Mouse (Mus musculus) erythroid progenitor cell, adult 5-6 weeks (primary cell): ENCODE results near the gene Lig3. TPM values are rescaled to one million over a fixed set of nuclear protein-coding genes. Genes with fewer than 3 reads are reported as not detected.

Source experiments
- total RNA-seq, 2 experiments: library from RNA; stranded (forward) in 1 of 2; stranded (reverse) in 1 of 2; fragments of 150-400 nt in 1 of 2; fragments of 186-747, 209-891 nt in 1 of 2; gene quantifications; 2 replicates each; pipeline versions ENCODE4 v1.2.3 to v1.2.4; 2015 to 2017; ENCODE audit warnings: low replicate concordance in 2 of 2

The Lig3 gene
- total RNA-seq, 2 experiments from 2014 or later, result 1.4 to 2.1 TPM

Other genes starting within 250 kb of the Lig3 start
- not detected in 2 replicates for gene Cct6b, start 16.8 kb upstream of the Lig3 start, total RNA-seq (2015; ENCODE audit: low replicate concordance)
- not detected in 2 replicates for gene Cct6b, start 16.8 kb upstream of the Lig3 start, total RNA-seq (2017; ENCODE audit: low replicate concordance)
- 18.4 and 22.3 TPM in 2 replicates for gene Zfp830, start 16.8 kb upstream of the Lig3 start, total RNA-seq (2015; ENCODE audit: low replicate concordance)
- 21.9 and 31.1 TPM in 2 replicates for gene Zfp830, start 16.8 kb upstream of the Lig3 start, total RNA-seq (2017; ENCODE audit: low replicate concordance)
- gene Rffl, start 90.1 kb downstream of the Lig3 start, total RNA-seq (2015; ENCODE audit: low replicate concordance), result 57.4 and 59.5 TPM in 2 replicates
- gene Rffl, start 90.1 kb downstream of the Lig3 start, total RNA-seq (2017; ENCODE audit: low replicate concordance), result 78.4 and 78.7 TPM in 2 replicates
- 2.9 and 5.9 TPM in 2 replicates for gene Rad51d, start 109.5 kb downstream of the Lig3 start, total RNA-seq (2015; ENCODE audit: low replicate concordance)
- 4.4 and 4.5 TPM in 2 replicates for gene Rad51d, start 109.5 kb downstream of the Lig3 start, total RNA-seq (2017; ENCODE audit: low replicate concordance)
- not detected in 2 replicates for gene Fndc8, start 111.0 kb downstream of the Lig3 start, total RNA-seq (2015; ENCODE audit: low replicate concordance)
- not detected in 2 replicates for gene Fndc8, start 111.0 kb downstream of the Lig3 start, total RNA-seq (2017; ENCODE audit: low replicate concordance)
- 2.5 and 7.1 TPM in 2 replicates for gene Nle1, start 127.3 kb downstream of the Lig3 start, total RNA-seq (2015; ENCODE audit: low replicate concordance)
- gene Nle1, start 127.3 kb downstream of the Lig3 start, total RNA-seq (2017; ENCODE audit: low replicate concordance), result 1.1 and 2.6 TPM in 2 replicates
- gene Unc45b, start 129.4 kb downstream of the Lig3 start, total RNA-seq (2015; ENCODE audit: low replicate concordance), result not detected in 2 replicates
- gene Unc45b, start 129.4 kb downstream of the Lig3 start, total RNA-seq (2017; ENCODE audit: low replicate concordance), result not detected in 2 replicates
- 4.6 and 7.6 TPM in 2 replicates for gene Slfn5, start 170.2 kb downstream of the Lig3 start, total RNA-seq (2015; ENCODE audit: low replicate concordance)
- 4.5 and 5.5 TPM in 2 replicates for gene Slfn5, start 170.2 kb downstream of the Lig3 start, total RNA-seq (2017; ENCODE audit: low replicate concordance)
- gene Slfn9, start 210.7 kb downstream of the Lig3 start, total RNA-seq (2015; ENCODE audit: low replicate concordance), result 6.8 and 10.1 TPM in 2 replicates
- 6.0 and 6.1 TPM in 2 replicates for gene Slfn9, start 210.7 kb downstream of the Lig3 start, total RNA-seq (2017; ENCODE audit: low replicate concordance)
- gene Slfn8, start 239.7 kb downstream of the Lig3 start, total RNA-seq (2015; ENCODE audit: low replicate concordance), result 6.5 and 22.2 TPM in 2 replicates
- 2.9 and 4.7 TPM in 2 replicates for gene Slfn8, start 239.7 kb downstream of the Lig3 start, total RNA-seq (2017; ENCODE audit: low replicate concordance)